Mouse (Mus musculus) stomach, postnatal 0 days (tissue): ENCODE measurements around the gene Fance.

Experiments used
- CTCF ChIP-seq: IDR thresholded peaks from 2 replicates; pipeline ENCODE4 v1.5.1; 2016; ENCODE audit warnings: antibody characterized with exemption, low read depth, mild to moderate bottlenecking, moderate library complexity
- EP300 ChIP-seq: optimal IDR thresholded peaks from 2 replicates; pipeline ENCODE3; 2016; ENCODE audit warnings: antibody characterized with exemption

DNA sequence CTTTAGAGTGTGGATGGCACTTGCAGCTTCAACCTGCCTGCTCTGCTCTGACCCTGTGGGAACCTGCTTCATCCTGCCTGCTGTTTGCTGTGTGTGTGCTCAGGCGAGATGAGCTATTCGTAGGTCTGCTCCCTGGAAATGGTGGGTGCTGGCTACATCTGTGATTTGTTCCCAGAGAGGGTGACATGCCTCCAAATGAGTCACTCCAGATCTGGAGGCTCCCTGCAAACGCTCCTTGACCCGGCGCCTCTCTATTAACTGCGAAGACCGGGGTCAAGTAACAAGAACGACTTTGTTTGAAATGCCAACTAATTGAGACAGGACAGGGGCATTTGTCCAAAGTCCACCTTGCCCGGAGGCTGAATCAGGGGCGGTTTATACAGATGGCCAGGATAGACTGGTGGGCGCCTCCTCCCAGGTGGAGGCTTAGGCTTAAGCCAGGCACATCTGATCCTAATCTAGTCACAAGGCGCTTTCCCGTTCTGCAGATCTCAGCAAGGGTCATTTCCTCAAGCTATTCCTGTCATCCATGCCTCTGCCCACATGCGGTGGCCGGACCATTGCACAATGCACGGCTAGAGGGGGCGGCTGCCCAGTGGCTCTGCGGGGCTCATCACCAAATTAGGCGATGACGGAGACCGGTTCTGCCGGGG is 14.5 kb downstream of the Fance start:
- no peak for TF ChIP-seq CTCF
- TF ChIP-seq EP300 = no peak
